Mouse (Mus musculus): ENCODE results near the gene Frmd5.
"Not testable (repeated sequence)": the region's sequence is repeated elsewhere in the genome, so short reads cannot be mapped to it uniquely, and the experiment has no call there.

Frmd5 gene

DNA sequence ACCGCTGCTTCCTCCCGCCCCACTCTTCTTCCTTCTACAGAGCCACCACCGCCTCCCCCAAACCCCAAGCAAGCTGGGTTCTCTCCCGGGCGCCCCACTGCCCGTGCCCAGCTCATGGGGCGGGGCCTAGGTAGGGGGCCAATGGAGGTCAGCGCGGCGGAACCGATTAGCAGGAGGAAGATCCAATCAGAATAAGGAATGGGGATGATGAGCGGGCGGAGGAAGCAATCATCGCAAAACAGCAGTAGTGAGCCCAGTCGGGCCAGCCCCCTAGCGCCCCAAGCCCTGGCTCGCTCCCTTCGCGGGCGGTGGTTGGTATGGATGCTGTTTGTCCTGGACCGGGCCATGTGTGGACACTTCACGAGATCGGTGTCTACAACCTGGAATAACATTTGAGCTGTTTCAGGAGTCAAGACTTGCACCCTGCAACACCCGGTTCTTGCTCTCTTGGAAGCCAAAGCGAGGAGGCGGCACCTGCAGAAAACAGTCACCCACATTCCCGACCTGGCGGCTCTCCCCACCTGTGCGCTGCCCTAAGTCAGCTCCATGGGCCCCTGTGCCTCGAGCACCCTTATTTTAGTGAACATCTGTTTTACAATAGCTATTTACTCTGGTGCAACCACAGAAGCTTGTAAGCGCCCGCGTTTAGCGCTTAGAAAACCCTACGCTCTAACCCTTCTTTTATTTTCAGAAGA, at the start of gene Frmd5:
TSS of gene Frmd5 (minus strand) at position 129 of the 695 bp plus-strand sequence.
- ATAC-seq (ENCODE audit: low TSS enrichment) = peak; percentile 96

DNA sequence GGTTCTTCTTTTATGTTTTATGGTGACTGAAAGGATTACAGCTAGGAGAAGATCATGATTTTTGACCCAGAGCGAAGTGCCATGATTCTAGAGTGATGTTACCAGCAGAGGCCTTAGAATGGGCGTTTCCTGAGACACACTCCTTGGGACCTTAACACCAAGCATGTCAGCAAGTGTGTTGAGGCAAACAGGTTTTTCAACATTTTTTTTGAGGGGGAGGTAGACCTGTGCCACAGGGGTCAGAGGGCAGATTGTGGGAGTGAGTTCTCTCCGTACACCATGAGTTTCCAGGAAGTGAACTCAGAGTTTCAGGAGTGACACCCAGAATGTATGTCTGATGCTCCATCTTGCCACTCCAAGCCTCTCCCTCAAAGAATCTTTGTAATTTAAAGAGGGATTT, 47.1 kb upstream of the Frmd5 start:
- no peak for ATAC-seq (ENCODE audit: low TSS enrichment)

DNA sequence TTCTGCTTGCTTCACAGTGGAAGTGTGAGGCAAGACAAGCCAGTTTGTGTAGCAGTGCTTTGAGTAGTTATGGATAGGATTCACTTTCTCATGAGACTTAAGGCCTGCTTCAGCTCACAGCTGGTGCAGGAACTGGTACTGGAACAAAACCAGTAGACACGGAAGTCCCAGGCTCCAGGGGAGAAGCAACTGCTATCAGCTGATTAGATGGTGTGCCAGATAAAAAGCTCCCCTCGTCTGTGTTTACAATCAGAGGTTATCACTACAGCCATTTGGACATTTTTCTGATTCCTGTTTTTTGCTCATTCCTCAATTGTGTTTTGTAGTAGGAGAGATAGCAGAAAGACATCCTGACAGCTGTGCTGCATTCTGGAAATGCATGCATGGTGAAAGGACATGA, 45.2 kb upstream of the Frmd5 start:
- ATAC-seq (ENCODE audit: low TSS enrichment) = no peak

DNA sequence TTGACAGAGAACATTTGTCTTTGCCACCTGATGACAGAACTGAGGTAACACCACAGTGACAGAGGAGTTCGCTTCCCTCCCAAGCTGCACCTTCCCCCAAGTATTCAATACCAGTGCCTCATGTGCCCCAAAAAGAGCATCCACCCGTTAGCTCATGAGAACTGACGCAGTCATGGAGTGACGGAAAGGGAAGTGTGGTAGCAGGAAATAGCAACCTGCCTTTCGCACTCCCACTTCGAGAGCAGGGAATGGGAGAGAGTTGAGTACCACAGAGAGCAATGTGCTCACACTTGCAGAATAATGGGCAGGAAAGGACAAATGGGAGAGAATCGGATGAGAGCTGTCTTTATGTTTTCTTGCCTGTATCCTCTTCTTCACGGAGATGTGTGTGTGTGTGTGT, 39.2 kb upstream of the Frmd5 start:
- peak; percentile 73 for ATAC-seq (ENCODE audit: low TSS enrichment)

DNA sequence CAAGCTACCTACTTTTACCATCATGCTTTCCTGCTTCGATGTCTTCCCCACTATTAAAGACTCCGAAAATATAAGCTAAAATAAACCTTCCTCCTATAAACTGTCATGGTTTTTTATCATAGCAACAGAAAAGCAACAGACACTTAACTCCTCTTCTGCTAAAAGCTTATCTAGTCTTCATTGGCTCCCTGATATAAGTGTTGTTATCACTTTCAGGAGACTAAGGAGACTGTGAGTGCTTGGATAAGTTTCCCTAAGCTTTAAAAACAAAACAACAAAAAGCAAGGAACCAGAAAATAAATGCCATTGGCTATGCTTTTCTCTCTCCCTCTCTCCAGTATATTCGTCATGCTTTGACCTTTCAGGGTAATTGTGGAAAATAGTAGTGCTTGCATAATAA, 35.4 kb upstream of the Frmd5 start:
- no peak for ATAC-seq (ENCODE audit: low TSS enrichment)

DNA sequence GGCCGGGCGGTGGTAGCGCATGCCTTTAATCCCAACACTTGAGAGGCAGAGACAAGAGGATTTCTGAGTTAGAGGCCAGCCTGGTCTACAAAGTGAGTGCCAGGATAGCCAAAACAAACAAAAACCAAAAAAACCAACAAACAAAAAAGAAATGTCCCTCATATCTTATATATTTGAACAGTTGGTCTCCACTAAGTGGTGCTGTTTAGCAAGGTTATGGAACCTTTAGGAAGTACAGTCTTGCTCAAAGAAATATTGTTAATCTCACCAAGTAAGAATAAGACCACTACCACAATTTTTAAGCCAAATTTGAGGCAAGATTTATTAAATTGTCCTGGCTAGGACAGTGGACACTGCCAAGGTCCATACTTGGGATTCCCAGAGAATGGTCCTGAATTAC, 34.6 kb upstream of the Frmd5 start:
- no peak for ATAC-seq (ENCODE audit: low TSS enrichment)

DNA sequence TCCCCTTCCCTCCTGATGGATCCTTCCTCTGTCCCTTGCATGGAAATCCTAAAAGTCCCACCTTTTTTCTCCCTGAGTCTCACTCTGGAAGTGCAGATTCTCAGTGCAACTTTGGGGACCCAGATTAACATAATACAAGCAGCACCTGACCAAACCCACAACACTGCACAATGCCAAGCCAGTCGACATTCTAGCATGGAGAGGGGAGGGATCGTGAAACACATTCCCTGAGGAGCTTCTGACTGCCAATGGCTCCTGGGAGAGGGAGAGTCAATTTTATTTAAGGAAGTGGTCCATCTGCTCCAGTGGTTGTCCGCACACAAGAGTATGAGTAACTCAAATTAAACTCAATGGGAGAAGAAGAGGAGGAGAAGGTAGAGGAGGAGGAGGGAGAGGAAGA, 28.0 kb upstream of the Frmd5 start:
- peak; percentile 50; the same call in 1 of the 2 replicates for ATAC-seq (ENCODE audit: low TSS enrichment)

DNA sequence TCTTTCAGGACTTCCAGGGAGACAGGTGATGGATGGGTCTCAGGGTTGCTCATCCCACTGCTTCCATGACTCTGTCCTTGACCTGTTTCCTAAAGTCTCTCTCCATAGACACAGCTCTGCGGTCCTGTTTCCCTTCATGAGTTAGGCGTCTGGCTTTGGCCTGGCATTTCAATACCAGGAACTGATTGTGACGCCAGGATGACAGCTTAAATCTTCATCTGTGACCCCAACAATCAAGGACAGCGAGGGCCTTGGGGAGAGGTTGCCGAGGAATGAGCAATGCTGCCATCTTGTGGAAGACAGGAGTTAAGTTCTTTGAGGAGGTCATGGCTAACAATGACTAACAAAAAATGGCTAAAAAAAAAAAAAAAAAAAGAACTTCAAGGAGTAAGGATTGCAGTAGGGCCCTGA, 25.6 kb upstream of the Frmd5 start:
- ATAC-seq (ENCODE audit: low TSS enrichment) = peak; percentile 58

DNA sequence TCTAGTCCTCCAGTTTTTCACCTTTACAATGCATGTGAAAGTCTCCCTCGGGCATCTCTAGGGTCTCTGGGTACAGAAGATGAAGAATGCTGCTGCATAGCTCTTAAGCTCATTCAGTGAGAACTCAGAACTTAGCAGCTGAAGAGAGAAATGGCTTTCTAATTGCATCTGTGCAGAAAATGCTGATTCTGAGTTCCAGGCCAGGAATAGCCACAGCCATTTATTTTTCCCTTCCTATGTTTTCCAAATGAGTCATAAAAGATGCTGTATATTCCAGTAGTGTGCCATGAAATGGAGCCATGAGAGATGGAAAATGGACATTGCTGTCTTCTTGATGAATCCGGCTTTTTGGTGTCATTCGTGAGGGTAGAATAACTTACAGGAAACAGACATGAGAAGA, 21.5 kb upstream of the Frmd5 start:
- ATAC-seq (ENCODE audit: low TSS enrichment) = peak; percentile 72

DNA sequence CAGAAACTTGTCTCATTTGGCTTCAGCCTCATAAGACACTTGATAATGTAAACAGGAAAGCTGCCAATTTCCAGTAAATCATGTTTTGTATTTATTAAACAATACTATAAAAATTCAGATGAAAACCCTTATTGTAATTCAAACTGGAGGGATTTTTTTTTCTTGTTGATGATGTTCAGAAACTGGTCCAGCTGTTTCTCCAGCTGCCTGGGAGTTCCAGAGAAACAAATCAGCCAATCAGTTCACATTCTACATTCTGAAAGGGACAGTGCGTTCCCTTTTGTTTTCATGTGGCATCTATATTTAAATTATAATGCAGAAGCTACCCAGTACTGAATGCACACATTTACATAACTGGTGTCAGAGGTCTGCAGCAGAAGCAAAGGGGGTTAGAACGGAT, 19.3 kb upstream of the Frmd5 start:
- no peak for ATAC-seq (ENCODE audit: low TSS enrichment)

DNA sequence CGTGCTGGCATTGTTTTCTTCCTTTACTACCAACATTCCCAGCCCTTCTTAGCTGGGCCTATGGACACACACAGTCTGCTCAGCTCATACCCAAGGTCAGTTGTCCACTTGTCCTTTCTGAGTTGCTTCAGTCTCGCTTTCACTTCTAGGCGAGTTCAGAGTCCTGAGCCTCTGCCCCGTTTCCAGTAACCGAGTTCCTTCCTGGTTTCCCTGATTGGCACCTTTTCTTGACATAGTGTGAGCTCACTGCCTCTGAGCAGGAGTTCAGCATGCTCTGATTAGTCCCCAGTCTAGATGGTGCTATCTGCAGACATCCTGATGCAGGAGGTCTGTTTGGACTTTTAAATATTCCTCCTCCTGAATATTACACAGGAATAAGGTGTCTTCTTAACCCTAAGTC, 17.8 kb upstream of the Frmd5 start:
- ATAC-seq (ENCODE audit: low TSS enrichment) = no peak

DNA sequence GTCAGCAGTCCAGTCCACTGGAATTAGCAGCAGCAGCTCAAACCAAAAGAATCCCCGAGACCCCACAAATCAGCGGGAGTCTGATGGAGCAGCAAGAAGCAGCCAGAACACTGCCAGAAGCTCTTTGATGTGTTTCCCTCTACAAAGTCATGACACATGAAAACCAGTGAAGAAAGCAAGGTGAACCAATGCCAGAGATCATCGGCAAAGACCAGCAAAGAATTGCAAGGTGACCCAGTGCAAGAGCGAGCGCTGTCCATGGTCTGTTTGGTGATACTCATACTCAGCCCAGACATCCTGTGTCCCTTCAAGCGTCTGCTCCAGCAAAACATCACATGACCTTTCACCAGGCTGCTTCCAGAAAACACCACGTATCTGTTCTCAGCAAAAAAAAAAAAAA, 14.9 kb upstream of the Frmd5 start:
- no peak for ATAC-seq (ENCODE audit: low TSS enrichment)

DNA sequence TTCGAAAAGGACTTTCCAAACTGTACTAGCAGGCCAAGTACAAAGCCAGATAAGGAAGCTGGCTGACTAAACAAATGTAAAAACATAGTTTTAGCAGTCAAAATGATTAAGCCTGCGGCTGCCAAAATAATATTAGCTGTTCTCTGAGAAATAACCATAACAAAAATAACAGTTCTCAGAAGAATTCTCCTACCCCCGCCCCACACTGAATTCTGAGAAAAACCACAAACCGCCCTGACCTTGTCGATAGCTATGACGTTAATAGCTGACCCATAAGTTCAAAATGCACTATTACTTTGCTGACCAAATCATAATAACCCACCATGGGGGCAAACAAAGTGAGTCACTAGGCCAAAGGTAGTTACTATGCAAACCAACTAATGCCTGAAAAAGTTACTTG, 4.0 kb upstream of the Frmd5 start:
- not testable (repeated sequence) for ATAC-seq (ENCODE audit: low TSS enrichment)

DNA sequence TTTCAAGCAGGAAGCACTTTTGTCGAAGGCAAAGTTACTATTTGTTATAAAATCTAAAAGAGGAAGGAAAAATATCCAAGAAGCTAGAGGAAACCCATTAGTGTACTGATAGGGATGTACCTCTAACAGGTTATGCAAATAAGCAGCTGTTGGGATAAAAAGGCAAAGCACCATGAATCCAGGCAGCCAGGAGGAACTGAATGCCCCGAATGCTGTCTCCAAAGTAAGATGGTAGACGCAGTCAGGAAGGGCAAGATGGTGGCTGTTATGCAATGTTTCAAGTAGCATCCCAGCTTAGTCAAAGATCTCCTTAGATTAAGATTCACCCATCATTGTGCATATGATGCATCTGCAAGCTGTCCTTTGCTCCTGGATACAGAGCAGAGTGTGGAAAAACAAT, 2.2 kb upstream of the Frmd5 start:
- ATAC-seq (ENCODE audit: low TSS enrichment) = no peak

DNA sequence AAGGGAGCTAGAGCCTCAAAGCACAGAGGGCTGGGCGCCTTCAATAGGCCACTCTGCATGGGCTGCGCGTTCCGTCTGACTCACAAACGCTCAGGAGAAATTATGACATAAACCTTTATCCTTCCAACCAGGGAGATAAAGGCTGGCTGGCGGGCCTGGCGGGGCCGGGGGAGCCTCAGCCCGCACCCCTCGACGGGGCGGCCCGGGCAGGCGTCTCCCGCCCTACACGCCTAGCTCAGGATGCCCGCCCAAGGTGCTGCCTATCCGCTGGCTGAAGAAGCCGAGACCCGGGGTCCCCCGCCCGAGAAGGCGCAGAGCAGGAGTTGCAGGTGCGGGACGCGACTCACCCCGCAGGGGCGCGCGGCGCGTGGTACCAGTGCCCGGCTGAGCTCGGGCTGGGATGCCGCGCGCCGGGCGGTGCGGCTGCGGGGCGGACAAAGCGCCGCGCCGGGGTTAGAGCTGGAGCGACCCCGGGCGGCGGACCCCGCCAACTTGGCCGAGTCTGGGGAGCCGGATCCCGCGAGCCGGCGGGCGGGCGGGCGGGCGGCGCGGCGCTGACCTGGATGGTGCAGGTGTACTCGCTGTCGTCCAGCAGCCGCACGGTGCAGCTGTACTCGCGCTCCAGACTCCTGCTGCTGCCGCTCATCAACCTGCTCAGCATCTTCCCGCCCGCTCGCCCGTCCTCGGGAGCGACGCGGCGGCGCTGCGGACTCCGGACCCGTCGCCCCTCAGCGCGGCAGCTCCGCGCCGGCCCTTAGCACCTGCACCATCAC, 530 bp downstream of the Frmd5 start:
- peak; percentile 32 for ATAC-seq (ENCODE audit: low TSS enrichment)

DNA sequence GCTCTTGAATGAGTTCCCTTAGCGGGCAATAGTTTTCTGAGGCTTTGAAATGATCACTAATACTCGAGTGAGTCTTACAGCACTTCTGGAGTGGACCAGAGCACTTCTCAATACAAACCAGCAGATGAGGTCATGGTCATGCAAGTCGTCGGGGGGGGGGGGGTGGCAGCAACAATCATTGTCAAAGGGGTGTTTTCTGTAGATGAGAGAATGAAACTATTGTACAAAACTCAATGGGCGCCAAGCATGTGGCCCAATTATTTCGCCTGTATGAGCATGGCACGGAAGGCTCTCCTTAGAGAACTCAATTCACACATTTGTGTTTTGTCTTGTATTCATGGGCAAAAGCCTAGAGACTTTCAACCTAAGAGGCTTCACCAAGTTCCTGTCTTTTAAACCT, 7.8 kb downstream of the Frmd5 start:
- ATAC-seq (ENCODE audit: low TSS enrichment) = no peak

DNA sequence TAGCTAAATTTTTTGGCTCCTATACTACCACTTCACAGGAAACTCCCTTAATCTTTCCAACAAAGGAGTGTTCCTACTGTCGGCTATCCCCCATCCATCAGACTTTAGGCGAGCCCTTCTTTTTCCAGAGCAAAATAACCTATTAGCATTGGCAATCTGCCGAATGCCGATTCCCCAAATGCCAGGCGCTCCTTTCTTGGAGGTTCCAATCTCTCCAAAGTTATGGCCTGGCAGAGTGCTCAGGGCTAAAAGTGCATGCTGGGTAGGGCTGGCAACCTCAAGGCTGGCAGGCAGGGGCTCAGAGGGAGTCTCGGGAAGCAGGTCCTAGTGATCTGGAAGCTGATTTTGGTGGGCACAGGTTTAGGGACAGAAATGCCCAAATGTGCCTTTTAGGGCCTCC, 10.9 kb downstream of the Frmd5 start:
- ATAC-seq (ENCODE audit: low TSS enrichment) = no peak

DNA sequence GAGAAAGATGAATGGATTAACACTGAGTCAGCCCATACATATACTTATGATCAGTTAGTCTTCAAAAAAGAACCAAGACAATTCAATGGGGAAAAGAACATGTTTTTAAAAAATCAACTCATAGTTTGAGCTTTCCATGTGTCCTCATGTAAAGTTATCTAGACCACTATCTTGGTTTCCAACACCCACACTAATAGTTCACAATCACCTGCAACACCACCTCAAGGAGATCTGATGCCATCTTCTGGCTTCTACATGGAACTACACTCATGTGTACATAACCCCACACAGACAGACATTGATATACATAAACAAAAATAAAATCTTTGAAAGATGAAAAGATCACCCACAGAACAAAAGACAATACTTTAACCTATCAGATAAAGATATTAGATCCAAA, 17.1 kb downstream of the Frmd5 start:
- no peak for ATAC-seq (ENCODE audit: low TSS enrichment)

DNA sequence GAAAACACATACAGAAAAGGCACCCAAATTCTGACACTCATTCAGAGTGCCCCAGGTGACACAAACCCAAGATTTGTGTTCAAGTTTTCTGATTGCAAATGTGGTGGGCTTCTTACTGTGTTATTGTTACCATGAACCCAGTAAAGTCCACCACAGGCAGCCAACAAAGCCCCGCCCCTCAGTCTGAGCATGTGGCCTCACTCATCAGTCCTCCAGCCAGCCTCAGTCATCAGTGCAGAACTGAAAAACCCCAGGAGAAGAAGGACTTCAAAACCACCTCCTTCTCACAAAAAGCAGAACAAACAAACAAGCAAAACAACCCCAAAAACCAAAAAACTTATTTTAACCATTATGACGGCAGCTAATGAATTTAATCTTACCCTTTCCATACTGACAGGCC, 18.5 kb downstream of the Frmd5 start:
- ATAC-seq (ENCODE audit: low TSS enrichment) = no peak

DNA sequence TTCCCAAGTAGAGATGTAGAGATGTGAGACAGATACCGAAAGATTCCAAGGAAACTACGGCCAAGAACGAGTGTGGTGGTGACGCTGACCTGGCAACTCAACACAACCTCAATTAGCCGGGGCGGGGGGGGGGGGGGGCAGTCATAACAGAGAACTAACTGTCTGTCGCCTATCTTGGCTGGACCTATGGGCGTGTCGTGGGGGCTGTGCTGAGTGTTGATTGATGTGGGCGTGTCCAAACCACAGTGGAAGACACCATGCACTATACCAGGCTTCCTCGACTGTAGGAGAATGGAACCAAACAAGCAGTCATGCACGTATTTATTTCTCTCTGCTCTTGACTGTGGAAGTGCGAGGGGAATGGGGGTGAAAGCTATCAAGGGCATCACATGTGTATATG, 19.1 kb downstream of the Frmd5 start:
- ATAC-seq (ENCODE audit: low TSS enrichment) = no peak

DNA sequence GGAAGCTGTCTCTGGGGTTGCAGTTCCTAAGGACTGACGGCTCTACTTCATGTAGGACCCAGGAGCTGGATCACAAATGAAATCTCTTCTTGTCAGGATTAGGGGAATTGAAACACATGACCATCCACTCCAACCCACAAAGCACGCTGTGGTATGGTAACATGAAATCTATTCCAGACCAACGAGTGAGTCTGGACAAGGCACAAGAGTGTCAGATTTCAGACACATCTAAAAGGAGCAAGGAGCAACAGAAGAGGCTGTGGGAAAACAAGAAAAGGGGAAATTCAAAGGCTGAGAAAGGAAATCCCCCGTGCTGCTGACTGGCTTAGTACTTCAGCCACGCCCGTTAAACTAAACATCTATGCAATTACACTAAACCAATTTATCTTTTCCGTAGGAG, 19.6 kb downstream of the Frmd5 start:
- no peak for ATAC-seq (ENCODE audit: low TSS enrichment)

DNA sequence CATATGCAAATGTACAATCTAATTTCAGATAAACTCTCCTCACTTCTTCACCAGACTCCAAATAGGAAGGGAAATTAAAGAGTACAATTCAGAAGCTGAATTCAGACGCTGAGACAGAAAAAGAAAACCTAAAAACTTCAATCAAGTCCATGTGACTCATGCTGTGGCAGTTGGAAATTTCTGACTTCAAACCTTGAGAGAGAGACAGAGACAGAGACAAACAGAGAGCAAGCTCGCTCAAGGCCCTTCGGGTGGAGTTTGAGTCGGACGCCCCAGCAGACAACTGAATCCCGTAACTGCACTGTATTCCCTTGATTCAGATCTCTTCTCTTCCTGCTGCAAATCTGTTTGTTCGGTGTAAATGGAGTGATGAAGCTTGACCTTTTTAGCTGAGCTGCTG, 30.7 kb downstream of the Frmd5 start:
- peak; percentile 90 for ATAC-seq (ENCODE audit: low TSS enrichment)

DNA sequence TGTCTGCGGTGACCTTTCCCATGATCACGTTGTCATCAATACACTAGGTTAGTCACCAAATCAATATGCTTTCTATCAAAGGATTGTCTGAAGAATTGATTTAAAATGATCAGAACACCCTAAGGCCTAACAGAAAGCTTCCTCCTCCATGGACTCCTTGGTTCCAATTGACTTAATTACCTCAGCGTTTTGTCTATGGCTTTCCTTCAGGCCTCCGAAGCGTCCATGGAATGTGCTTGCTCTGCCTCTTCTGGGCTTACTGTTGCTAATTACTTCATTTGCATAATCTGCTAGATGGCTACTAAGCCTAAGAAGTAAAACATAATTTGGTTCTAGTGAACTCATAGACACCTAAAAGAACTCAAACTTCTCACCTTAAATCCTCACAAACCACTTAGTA, 42.0 kb downstream of the Frmd5 start:
- no peak for ATAC-seq (ENCODE audit: low TSS enrichment)

DNA sequence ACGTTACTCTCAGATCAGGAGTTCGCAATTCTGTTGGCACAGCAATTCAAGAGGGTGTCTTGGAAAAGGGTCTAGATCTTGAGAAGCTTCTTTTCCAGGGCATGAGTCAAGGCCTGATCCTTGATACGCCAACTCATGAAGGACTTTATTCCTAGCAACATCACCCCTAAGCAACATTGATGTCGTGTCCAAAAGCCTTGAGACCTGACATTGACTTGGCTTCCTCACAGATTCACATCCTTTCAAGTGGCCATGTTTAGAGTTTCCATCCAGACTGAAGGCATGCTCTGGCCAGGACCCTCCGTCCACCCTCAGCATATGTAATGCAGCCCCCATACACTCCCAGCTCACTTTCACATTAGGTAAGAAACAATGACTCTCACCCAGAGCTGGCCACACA, 45.0 kb downstream of the Frmd5 start:
- ATAC-seq (ENCODE audit: low TSS enrichment) = no peak

Measured in frontal cortex, adult (tissue).